Mouse (Mus musculus): ENCODE data around the gene Ppp2r2c.

GRCm38 (mm10) chr5:36885595-36885994 lies 17.3 kb downstream of the Ppp2r2c start:
- TF ChIP-seq POLR2A (IDR thresholded peaks at IDR 0.05; ENCODE audit: insufficient read depth, low read depth, low read length) (no peak), CTCF (IDR thresholded peaks at IDR 0.05) (no peak), EP300 (IDR thresholded peaks at IDR 0.05; ENCODE audit: insufficient read depth, low read depth, low read length) (no peak)
